Mouse (Mus musculus) CH12.LX (cell line): ENCODE results near the gene Ddr1.
A peak's percentile ranks its signal among the peaks of the same experiment; 100 is the strongest.

Experiments used
- BHLHE40 ChIP-seq: IDR thresholded peaks from 2 replicates; pipeline ENCODE4 v1.6.1; 2011; ENCODE audit warnings: mild to moderate bottlenecking, low read depth, low read length, improper control_type of control experiment
- CTCF ChIP-seq, 2 experiments: IDR thresholded peaks in 1 of 2; conservative IDR thresholded peaks in 1 of 2; 2 replicates each; pipeline ENCODE4 v1.5.1; 2011 to 2012; ENCODE audit warnings: low read depth in 2 of 2, low read length in 2 of 2, improper control_type of control experiment in 1 of 2, inconsistent platforms in 1 of 2, mild to moderate bottlenecking in 1 of 2, moderate library complexity in 1 of 2
- EP300 ChIP-seq: IDR thresholded peaks from 2 replicates; pipeline ENCODE4 v1.6.1; 2011; ENCODE audit warnings: low read length, improper control_type of control experiment
- JUND ChIP-seq: conservative IDR thresholded peaks from 2 replicates; pipeline ENCODE4 v1.6.1; 2011; ENCODE audit warnings: low read depth, low read length, improper control_type of control experiment
- KAT2A ChIP-seq: IDR thresholded peaks from 2 replicates; pipeline ENCODE4 v1.6.1; 2012; ENCODE audit warnings: low read length, improper control_type of control experiment, inconsistent platforms; ENCODE audit not compliant: insufficient replicate concordance
- MAFK ChIP-seq: IDR thresholded peaks from 2 replicates; pipeline ENCODE4 v1.6.1; 2011; ENCODE audit warnings: low read length, improper control_type of control experiment; ENCODE audit not compliant: insufficient replicate concordance
- MAX ChIP-seq: IDR thresholded peaks from 2 replicates; pipeline ENCODE4 v1.6.1; 2011; ENCODE audit warnings: low read length, improper control_type of control experiment
- MYC ChIP-seq: IDR thresholded peaks from 2 replicates; pipeline ENCODE4 v1.6.1; 2011; ENCODE audit warnings: low read depth, mild to moderate bottlenecking, improper control_type of control experiment, low read length
- NELFE ChIP-seq: IDR thresholded peaks from 2 replicates; pipeline ENCODE4 v1.6.1; 2011; ENCODE audit warnings: low read depth, low read length, improper control_type of control experiment
- POLR2A ChIP-seq: IDR thresholded peaks from 2 replicates; pipeline ENCODE4 v1.6.1; 2011; ENCODE audit warnings: low read depth, mild to moderate bottlenecking, improper control_type of control experiment, low read length
- UBTF ChIP-seq: IDR thresholded peaks from 2 replicates; pipeline ENCODE4 v1.6.1; 2012; ENCODE audit warnings: low read depth, mild to moderate bottlenecking, inconsistent platforms, low read length, improper control_type of control experiment, moderate library complexity
- USF1 ChIP-seq: IDR thresholded peaks from 2 replicates; pipeline ENCODE4 v1.6.1; 2014; ENCODE audit warnings: low read depth, mild to moderate bottlenecking, inconsistent platforms, low read length, improper control_type of control experiment
- USF2 ChIP-seq: conservative IDR thresholded peaks from 2 replicates; pipeline ENCODE4 v1.6.1; 2011; ENCODE audit warnings: low read depth, low read length, improper control_type of control experiment
- ZC3H11A ChIP-seq: IDR thresholded peaks from 2 replicates; pipeline ENCODE4 v1.6.1; 2012; ENCODE audit warnings: low read depth, mild to moderate bottlenecking, inconsistent platforms, low read length, improper control_type of control experiment

GRCm38 (mm10) chr17:35638475-35639190 lies 65.8 kb downstream of the Ddr1 start:
- TF ChIP-seq KAT2A (no peak), MAFK (no peak), ZC3H11A (no peak), POLR2A (peak; percentile 35; the same call in 1 of the 2 replicates), USF1 (no peak), CTCF (conservative IDR thresholded peaks at IDR 0.05 in 1 of 2, IDR thresholded peaks at IDR 0.05 in 1 of 2; ENCODE audit: low read depth in 2 of 2, low read length in 2 of 2) (no peak), UBTF (no peak), MYC (peak; percentile 25; the same call in 1 of the 2 replicates), EP300 (no peak), NELFE (no peak), USF2 (no peak), MAX (no peak; the same call in 1 of the 2 replicates), BHLHE40 (no peak), JUND (no peak)
